Mouse (Mus musculus) intestine, embryonic 14.5 days (tissue): ENCODE measurements at regions not wholly inside any gene's neighbourhood (a gene's known extent, or its start where the extent isn't known, plus 50 kb on each side); places are given as distances from the start of the nearest gene placed in this dataset.

ENCODE experiments used
- ATAC-seq: fragments of 200-750 bp; cut with Nextera tagmentation; replicated peaks from 2 replicates; pipeline ENCODE4 v1.8.0; 2017; ENCODE audit warnings: low read depth, moderate number of reproducible peaks, moderate TSS enrichment, moderate library complexity; ENCODE audit not compliant: low FRiP score, low TSS enrichment
- DNase-seq: peaks from one replicate; pipeline ENCODE4 v3.0.0-alpha.2; 2018; ENCODE audit warnings: low spot score
- H3K27ac ChIP-seq: fragments of 300-500 bp; sonication (generic); 2 replicates; pipeline ENCODE4 v1.5.1; 2014; ENCODE audit warnings: low read depth, mild to moderate bottlenecking, control low read depth
- H3K27me3 ChIP-seq: fragments of 300-500 bp; sonication (generic); replicated peaks from 2 replicates; pipeline ENCODE4 v1.6.1; 2014; ENCODE audit warnings: low read length, control low read depth; ENCODE audit not compliant: control insufficient read depth, insufficient read depth
- H3K36me3 ChIP-seq: fragments of 300-500 bp; sonication (generic); 2 replicates; pipeline ENCODE4 v1.6.1; 2014; ENCODE audit warnings: low read length, control low read depth; ENCODE audit not compliant: control insufficient read depth, insufficient read depth
- H3K4me1 ChIP-seq: fragments of 300-500 bp; sonication (generic); replicated peaks from 2 replicates; pipeline ENCODE4 v1.6.1; 2014; ENCODE audit warnings: low read length, control low read depth, mixed read lengths; ENCODE audit not compliant: control insufficient read depth, insufficient read depth
- H3K4me2 ChIP-seq: fragments of 300-500 bp; sonication (generic); 2 replicates; pipeline ENCODE4 v1.6.1; 2014; ENCODE audit warnings: low read length
- H3K4me3 ChIP-seq: fragments of 300-500 bp; sonication (generic); 2 replicates; pipeline ENCODE4 v1.5.1; 2014; ENCODE audit warnings: low read depth, low read length, control low read depth, mixed read lengths
- H3K9ac ChIP-seq: fragments of 300-500 bp; sonication (generic); 2 replicates; pipeline ENCODE4 v1.6.1; 2014; ENCODE audit warnings: mild to moderate bottlenecking, low read length
- H3K9me3 ChIP-seq: fragments of 300-500 bp; sonication (generic); 2 replicates; pipeline ENCODE4 v1.6.1; 2016; ENCODE audit warnings: low read length, control low read depth; ENCODE audit not compliant: control insufficient read depth
- WGBS: fragments of 180-500 bp; shearing (Covaris S2); extraction: QIAGEN DNeasy Blood & Tissue Kit; methylation state at CpG from one replicate; pipeline ENCODE4 v1.1.7; 2014; 5-methylcytosine and 5-hydroxymethylcytosine counted together

- DNase-seq: no peak
- Histone ChIP-seq H3K27me3 (no peaks in the 10 kb centered on the region), H3K4me3 (no peak overlapping the region), H3K9me3 (no peaks in the 10 kb centered on the region), H3K4me1 (no peaks in the 10 kb centered on the region), H3K36me3 (no peaks in the 10 kb centered on the region), H3K9ac (no peak overlapping the region), H3K4me2 (no peak overlapping the region), H3K27ac (no peak overlapping the region)
- no peak for ATAC-seq
- WGBS: 88% methylated on average over 3 of the region's 3 CpGs
These were observed 381.5 kb upstream of the Rag2 start for GRCm38 (mm10) chr2:101242983-101243382.

- H3K27ac ChIP-seq: no peak overlapping the region
- DNase-seq (no peak), ATAC-seq (no peak)
- 62% methylated on average over 2 of the region's 2 CpGs for WGBS
- no peaks in the 10 kb centered on the region for H3K4me1 ChIP-seq
- H3K9me3 ChIP-seq: no peaks in the 10 kb centered on the region
- H3K4me2 ChIP-seq: no peak overlapping the region
- H3K27me3 ChIP-seq: no peaks in the 10 kb centered on the region
- no peak overlapping the region for H3K4me3 ChIP-seq
- H3K9ac ChIP-seq: no peak overlapping the region
- H3K36me3 ChIP-seq: no peaks in the 10 kb centered on the region
These were observed 377.4 kb upstream of the Rag2 start for GRCm38 (mm10) chr2:101247133-101247532.

GRCm38 (mm10) chr2:101252228-101252627, 372.3 kb upstream of the Rag2 start:
- Histone ChIP-seq H3K9ac (no peak overlapping the region), H3K27me3 (no peaks in the 10 kb centered on the region)
- WGBS: 86% methylated on average over 3 of the region's 3 CpGs

GRCm38 (mm10) chr2:101256464-101256863, 368.1 kb upstream of the Rag2 start:
- Histone ChIP-seq H3K9me3 (no peaks in the 10 kb centered on the region), H3K27ac (no peak overlapping the region), H3K36me3 (no peaks in the 10 kb centered on the region), H3K9ac (no peak overlapping the region), H3K4me3 (no peak overlapping the region), H3K4me1 (no peaks in the 10 kb centered on the region), H3K4me2 (no peak overlapping the region), H3K27me3 (no peaks in the 10 kb centered on the region)
- DNase-seq: no peak
- 65% methylated on average over 3 of the region's 3 CpGs for WGBS
- ATAC-seq: no peak

More at GRCm38 (mm10) chr2:101252228-101252627, 372.3 kb upstream of the Rag2 start:
- Histone ChIP-seq H3K36me3 (no peaks in the 10 kb centered on the region), H3K4me3 (no peak overlapping the region), H3K4me1 (no peaks in the 10 kb centered on the region), H3K27ac (no peak overlapping the region), H3K9me3 (no peaks in the 10 kb centered on the region), H3K4me2 (no peak overlapping the region)
- DNase-seq (no peak), ATAC-seq (no peak)

GRCm38 (mm10) chr2:101263934-101264333, 360.6 kb upstream of the Rag2 start:
- Histone ChIP-seq H3K36me3 (no peaks in the 10 kb centered on the region), H3K4me3 (no peak overlapping the region), H3K9ac (no peak overlapping the region), H3K4me2 (no peak overlapping the region), H3K9me3 (no peaks in the 10 kb centered on the region), H3K4me1 (no peaks in the 10 kb centered on the region), H3K27me3 (no peaks in the 10 kb centered on the region), H3K27ac (no peak overlapping the region)
- DNase-seq (no peak), ATAC-seq (no peak)
- WGBS: 73% methylated on average over 4 of the region's 4 CpGs

- no peaks in the 10 kb centered on the region for H3K4me1 ChIP-seq
- no peaks in the 10 kb centered on the region for H3K9me3 ChIP-seq
- no peak overlapping the region for H3K4me2 ChIP-seq
- no peaks in the 10 kb centered on the region for H3K36me3 ChIP-seq
- H3K27me3 ChIP-seq: no peaks in the 10 kb centered on the region
- DNase-seq (no peak), ATAC-seq (peak; percentile 32; the same call in 1 of the 2 replicates)
- no peak overlapping the region for H3K9ac ChIP-seq
- H3K27ac ChIP-seq: no peak overlapping the region
- WGBS: 43% methylated on average over 2 of the region's 2 CpGs
- no peak overlapping the region for H3K4me3 ChIP-seq
These were observed 357.7 kb upstream of the Rag2 start for GRCm38 (mm10) chr2:101266685-101267374.

GRCm38 (mm10) chr2:101274045-101274664, 350.4 kb upstream of the Rag2 start:
- 0 out of 2 replicates have a peak, but pooled peaks have one; percentile 67 for ATAC-seq

GRCm38 (mm10) chr2:101284886-101285285, 339.6 kb upstream of the Rag2 start:
- Histone ChIP-seq H3K9ac (no peak overlapping the region), H3K4me2 (no peak overlapping the region), H3K27me3 (no peaks in the 10 kb centered on the region), H3K27ac (no peak overlapping the region), H3K4me1 (no peaks in the 10 kb centered on the region), H3K36me3 (no peaks in the 10 kb centered on the region), H3K9me3 (no peaks in the 10 kb centered on the region), H3K4me3 (no peak overlapping the region)
- DNase-seq (no peak), ATAC-seq (no peak)

More at GRCm38 (mm10) chr2:101274045-101274664, 350.4 kb upstream of the Rag2 start:
- Histone ChIP-seq H3K4me3 (no peak overlapping the region), H3K36me3 (no peaks in the 10 kb centered on the region), H3K27me3 (no peaks in the 10 kb centered on the region), H3K4me1 (no peaks in the 10 kb centered on the region), H3K9ac (no peak overlapping the region), H3K27ac (no peak overlapping the region), H3K4me2 (no peak overlapping the region), H3K9me3 (no peaks in the 10 kb centered on the region)
- 49% methylated on average over 3 of the region's 3 CpGs for WGBS
- no peak for DNase-seq

GRCm38 (mm10) chr2:101288119-101288518, 336.4 kb upstream of the Rag2 start:
- Histone ChIP-seq H3K27ac (no peak overlapping the region), H3K9ac (no peak overlapping the region), H3K4me3 (no peak overlapping the region), H3K9me3 (no peaks in the 10 kb centered on the region), H3K27me3 (no peaks in the 10 kb centered on the region), H3K36me3 (no peaks in the 10 kb centered on the region), H3K4me1 (no peaks in the 10 kb centered on the region), H3K4me2 (no peak overlapping the region)
- 76% methylated on average over 1 of the region's 1 CpGs for WGBS
- no peak for ATAC-seq
- no peak for DNase-seq
